Mouse (Mus musculus) small intestine, adult 2 months (tissue): ENCODE data around the gene Ngly1. TPM values are rescaled to one million over a fixed set of nuclear protein-coding genes. Genes with fewer than 3 reads are reported as not detected.

ENCODE experiments used
- H3K27ac ChIP-seq: fragments of 200-500 bp; 2 replicates; pipeline ENCODE4 v1.5.1; 2012; ENCODE audit warnings: low read depth, low read length, control low read depth, inconsistent platforms; ENCODE audit not compliant: insufficient read depth
- H3K27me3 ChIP-seq: fragments of 200-500 bp; 2 replicates; pipeline ENCODE4 v1.6.1; 2012; ENCODE audit warnings: mild to moderate bottlenecking, moderate library complexity, low read length, inconsistent platforms; ENCODE audit not compliant: control insufficient read depth, insufficient read depth
- H3K36me3 ChIP-seq: fragments of 200-500 bp; 2 replicates; pipeline ENCODE4 v1.6.1; 2012; ENCODE audit warnings: mild to moderate bottlenecking, low read length, control low read depth, inconsistent platforms; ENCODE audit not compliant: control insufficient read depth, insufficient read depth
- H3K4me1 ChIP-seq: fragments of 200-500 bp; 2 replicates; pipeline ENCODE4 v1.6.1; 2012; ENCODE audit warnings: low read length, inconsistent platforms, mixed read lengths; ENCODE audit not compliant: control insufficient read depth, insufficient read depth, insufficient read length
- H3K4me3 ChIP-seq: fragments of 200-500 bp; 2 replicates; pipeline ENCODE4 v1.5.1; 2012; ENCODE audit warnings: low read depth, mild to moderate bottlenecking, control low read depth, inconsistent platforms, low read length, moderate library complexity
- CTCF ChIP-seq: fragments of 200-500 bp; IDR thresholded peaks from 2 replicates; pipeline ENCODE4 v1.5.1; 2012; ENCODE audit warnings: low read depth, mild to moderate bottlenecking, control low read depth, inconsistent platforms, low read length, moderate library complexity, mixed read lengths; ENCODE audit not compliant: insufficient replicate concordance, insufficient read length; ENCODE audit errors: extremely low read depth
- POLR2A ChIP-seq: fragments of 200-500 bp; IDR thresholded peaks from 2 replicates; pipeline ENCODE4 v1.6.1; 2012; ENCODE audit warnings: low read depth, mild to moderate bottlenecking, control low read depth, inconsistent platforms, low read length, moderate library complexity
- WGBS: fragments of 180-500 bp; shearing (Covaris S2); methylation state at CpG from one replicate; pipeline ENCODE4 v1.1.7; 2018; 5-methylcytosine and 5-hydroxymethylcytosine counted together
- polyA plus RNA-seq: library from polyadenylated mRNA; depleted of rRNA; stranded (reverse); fragments of >200 nt; gene quantifications from 2 replicates; pipeline ENCODE4 v1.2.3, GENCODE M21; 2012

Gene Ngly1
- polyA plus RNA-seq, 1 experiment: 23.4 TPM

GRCm38 (mm10) chr14:16260541-16260940, 11.5 kb downstream of the Ngly1 start:
- TF ChIP-seq CTCF (no peak), POLR2A (no peak)
- H3K36me3 ChIP-seq: peaks cover 25% of the 10 kb centered on the region
- no peaks in the 10 kb centered on the region for H3K4me1 ChIP-seq
- H3K4me3 ChIP-seq: no peak overlapping the region
- WGBS: 94% methylated on average over 6 of the region's 6 CpGs
- no peaks in the 10 kb centered on the region for H3K27me3 ChIP-seq
- H3K27ac ChIP-seq: no peak overlapping the region

DNA sequence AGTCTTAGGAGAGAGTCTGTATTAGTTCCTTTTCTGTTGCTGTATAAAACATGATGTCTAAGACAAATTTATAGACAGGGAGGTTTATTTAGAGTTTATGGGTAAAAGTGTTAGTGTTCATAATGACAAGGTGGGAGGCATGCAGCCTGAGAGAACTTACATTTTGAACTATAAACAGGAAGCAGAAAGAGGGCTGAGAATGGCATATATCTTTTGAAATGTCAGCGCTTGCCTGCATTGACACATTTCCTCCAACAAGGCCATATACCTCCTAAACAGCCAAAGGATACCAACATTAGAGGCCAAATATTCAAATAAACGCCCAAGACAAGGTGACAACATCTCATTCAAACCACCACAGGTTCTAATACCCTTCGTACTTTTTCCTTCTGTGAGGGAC, 12.8 kb downstream of the Ngly1 start:
- TF ChIP-seq POLR2A (no peak), CTCF (no peak)
- H3K4me1 ChIP-seq: no peaks in the 10 kb centered on the region
- H3K36me3 ChIP-seq: peaks cover 25% of the 10 kb centered on the region
- no peak overlapping the region for H3K4me3 ChIP-seq
- no peak overlapping the region for H3K27ac ChIP-seq
- H3K27me3 ChIP-seq: no peaks in the 10 kb centered on the region
- WGBS: 91% methylated on average over 3 of the region's 3 CpGs

GRCm38 (mm10) chr14:16267028-16267427, 17.9 kb downstream of the Ngly1 start:
- H3K27me3 ChIP-seq: no peaks in the 10 kb centered on the region
- TF ChIP-seq POLR2A: no peak
- no peak for TF ChIP-seq CTCF
- 88% methylated on average over 5 of the region's 5 CpGs for WGBS

GRCm38 (mm10) chr14:16269776-16270175, 20.7 kb downstream of the Ngly1 start:
- no peaks in the 10 kb centered on the region for H3K4me1 ChIP-seq
- no peaks in the 10 kb centered on the region for H3K27me3 ChIP-seq
- TF ChIP-seq POLR2A (no peak), CTCF (no peak)
- no peak overlapping the region for H3K27ac ChIP-seq
- 97% methylated on average over 2 of the region's 2 CpGs for WGBS
- H3K4me3 ChIP-seq: no peak overlapping the region
- H3K36me3 ChIP-seq: peaks cover 24% of the 10 kb centered on the region

More at GRCm38 (mm10) chr14:16267028-16267427, 17.9 kb downstream of the Ngly1 start:
- H3K4me1 ChIP-seq: no peaks in the 10 kb centered on the region
- no peak overlapping the region for H3K4me3 ChIP-seq
- H3K36me3 ChIP-seq: peaks cover 18% of the 10 kb centered on the region
- no peak overlapping the region for H3K27ac ChIP-seq

DNA sequence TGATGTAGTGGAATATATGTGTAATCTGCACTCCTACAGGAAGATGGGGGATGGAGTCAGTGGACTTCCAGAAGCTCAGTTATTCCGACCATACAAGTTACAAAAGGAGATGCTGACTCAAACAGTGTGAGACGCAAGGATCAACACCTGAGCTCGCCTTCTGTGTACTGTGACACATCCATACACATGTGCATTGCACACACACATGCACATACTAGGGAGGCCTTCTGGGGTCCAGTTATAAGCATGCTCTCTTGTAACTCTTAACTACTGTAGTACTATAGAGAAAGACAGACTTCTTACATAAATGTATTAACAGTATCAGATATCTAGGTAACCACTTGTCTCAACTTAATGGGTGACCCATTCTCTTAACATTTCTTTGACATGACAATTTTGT, 24.6 kb downstream of the Ngly1 start:
- 94% methylated on average over 3 of the region's 3 CpGs for WGBS
- Histone ChIP-seq H3K36me3 (peaks cover 22% of the 10 kb centered on the region), H3K27me3 (no peaks in the 10 kb centered on the region), H3K4me3 (no peak overlapping the region), H3K27ac (no peak overlapping the region), H3K4me1 (no peaks in the 10 kb centered on the region)
- no peak for TF ChIP-seq POLR2A
- TF ChIP-seq CTCF: no peak

DNA sequence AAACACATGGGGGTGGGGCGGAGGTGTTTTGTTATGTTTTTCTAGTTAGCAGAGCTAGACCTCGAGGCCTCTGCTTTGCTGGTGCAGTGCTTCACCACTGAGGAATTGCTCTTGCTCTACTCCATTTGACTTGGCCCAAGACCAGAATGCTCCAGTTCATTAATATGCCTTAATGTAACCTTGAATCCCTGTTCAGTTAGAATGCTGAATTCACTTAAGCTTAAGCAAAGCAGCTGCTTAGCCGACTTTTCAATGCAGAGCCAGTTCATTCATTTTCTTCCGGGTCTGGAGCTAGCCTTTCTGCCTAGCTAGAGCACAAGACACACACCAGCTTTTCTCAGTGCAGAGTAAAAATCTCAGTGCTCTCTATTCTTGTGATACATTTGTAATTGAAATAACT, 30.1 kb downstream of the Ngly1 start:
- Histone ChIP-seq H3K27me3 (no peaks in the 10 kb centered on the region), H3K27ac (no peak overlapping the region), H3K36me3 (peaks cover 23% of the 10 kb centered on the region), H3K4me1 (no peaks in the 10 kb centered on the region), H3K4me3 (no peak overlapping the region)
- 76% methylated on average over 4 of the region's 4 CpGs for WGBS
- no peak for TF ChIP-seq CTCF
- no peak for TF ChIP-seq POLR2A

DNA sequence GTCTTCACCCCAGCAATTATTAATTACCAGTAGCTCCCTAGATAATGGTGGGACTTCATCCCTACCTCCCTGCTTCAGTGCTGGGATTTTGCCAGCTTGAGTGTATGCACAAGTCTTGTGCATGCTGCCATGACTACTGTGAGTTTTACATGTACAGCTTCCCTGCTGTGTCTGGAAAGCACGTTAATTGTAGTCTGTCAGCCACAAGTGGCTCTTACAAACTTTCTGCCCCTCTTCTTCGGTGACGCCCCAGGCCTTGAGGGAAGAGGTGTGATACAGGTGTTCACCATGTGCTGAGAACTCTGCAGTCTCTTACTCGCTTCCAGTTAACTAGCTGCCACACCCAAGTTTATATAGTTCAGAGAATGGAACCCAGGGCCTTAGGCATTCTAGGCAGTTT, 34.9 kb downstream of the Ngly1 start:
- TF ChIP-seq CTCF (no peak), POLR2A (no peak)
- Histone ChIP-seq H3K27ac (no peak overlapping the region), H3K27me3 (no peaks in the 10 kb centered on the region), H3K36me3 (peaks cover 21% of the 10 kb centered on the region), H3K4me1 (no peaks in the 10 kb centered on the region), H3K4me3 (no peak overlapping the region)
- WGBS: 89% methylated on average over 4 of the region's 4 CpGs

DNA sequence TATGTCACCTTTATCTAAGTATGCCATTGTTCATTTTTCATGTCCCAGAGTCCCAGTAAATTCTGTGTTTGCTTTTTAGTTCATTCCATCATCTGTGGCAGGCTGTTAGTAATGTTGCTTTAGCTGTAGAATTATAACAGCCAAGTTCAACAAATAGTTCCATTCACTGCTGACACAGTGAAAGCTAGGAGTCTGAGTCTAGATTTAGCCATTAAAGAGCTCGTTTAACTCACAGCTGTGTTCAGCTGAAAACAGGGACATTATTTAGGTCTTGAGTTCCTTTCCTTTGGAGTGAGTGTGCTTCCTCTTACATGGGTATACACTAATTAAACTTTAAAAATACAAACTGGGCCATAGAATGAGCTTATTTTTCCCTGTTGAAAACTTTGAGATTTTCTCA, 43.3 kb downstream of the Ngly1 start:
- Histone ChIP-seq H3K36me3 (peaks cover 25% of the 10 kb centered on the region), H3K4me3 (no peak overlapping the region), H3K4me1 (no peaks in the 10 kb centered on the region), H3K27me3 (no peaks in the 10 kb centered on the region), H3K27ac (no peak overlapping the region)
- 48% methylated on average over 1 of the region's 1 CpGs for WGBS
- TF ChIP-seq POLR2A: no peak
- no peak for TF ChIP-seq CTCF
